Mouse (Mus musculus): Measurements from ENCODE around the gene Abhd14b. TPM values are rescaled to one million over a fixed set of nuclear protein-coding genes. Genes with fewer than 3 reads are reported as not detected.
"Not testable (repeated sequence)": the region's sequence is repeated elsewhere in the genome, so short reads cannot be mapped to it uniquely, and the experiment has no call there.

Gene Abhd14b
- polyA plus RNA-seq, 1 experiment from 2014 or later: 6.9 TPM

GRCm38 (mm10) chr9:106482578-106483115 is 35.4 kb downstream of the Abhd14b start:
- no peak overlapping the region for H3K27ac ChIP-seq (replicated peaks)
- no peak overlapping the region for H3K4me2 ChIP-seq (replicated peaks)
- peaks cover 27% of the 10 kb centered on the region for H3K36me3 ChIP-seq
- ATAC-seq (replicated peaks): no peak
- H3K4me1 ChIP-seq: peaks cover 13% of the 10 kb centered on the region
- WGBS: 89% methylated on average over 17 of the region's 17 CpGs
- H3K4me3 ChIP-seq: no peak overlapping the region
- H3K27me3 ChIP-seq: no peaks in the 10 kb centered on the region
- H3K9me3 ChIP-seq: no peaks in the 10 kb centered on the region
- no peak overlapping the region for H3K9ac ChIP-seq (replicated peaks)

GRCm38 (mm10) chr9:106483136-106483535 is 35.9 kb downstream of the Abhd14b start:
- 95% methylated on average over 10 of the region's 10 CpGs for WGBS

GRCm38 (mm10) chr9:106483606-106484005 is 36.3 kb downstream of the Abhd14b start:
- peaks cover 27% of the 10 kb centered on the region for H3K36me3 ChIP-seq

More at GRCm38 (mm10) chr9:106483136-106483535, 35.9 kb downstream of the Abhd14b start:
- no peaks in the 10 kb centered on the region for H3K9me3 ChIP-seq
- H3K36me3 ChIP-seq: peaks cover 27% of the 10 kb centered on the region
- H3K27ac ChIP-seq (replicated peaks): no peak overlapping the region
- no peak for ATAC-seq (replicated peaks)
- no peak overlapping the region for H3K4me3 ChIP-seq
- H3K27me3 ChIP-seq: no peaks in the 10 kb centered on the region
- H3K4me2 ChIP-seq (replicated peaks): no peak overlapping the region
- H3K9ac ChIP-seq (replicated peaks): no peak overlapping the region
- H3K4me1 ChIP-seq: peaks cover 8% of the 10 kb centered on the region

GRCm38 (mm10) chr9:106485076-106485475 is 37.8 kb downstream of the Abhd14b start:
- Histone ChIP-seq H3K4me3 (no peak overlapping the region), H3K4me1 (no peaks in the 10 kb centered on the region), H3K36me3 (peaks cover 27% of the 10 kb centered on the region), H3K27me3 (no peaks in the 10 kb centered on the region), H3K4me2 (replicated peaks) (no peak overlapping the region), H3K9me3 (no peaks in the 10 kb centered on the region), H3K9ac (replicated peaks) (no peak overlapping the region), H3K27ac (replicated peaks) (no peak overlapping the region)
- 73% methylated on average over 10 of the region's 10 CpGs for WGBS
- no peak for ATAC-seq (replicated peaks)

More at GRCm38 (mm10) chr9:106483606-106484005, 36.3 kb downstream of the Abhd14b start:
- no peaks in the 10 kb centered on the region for H3K27me3 ChIP-seq
- no peak overlapping the region for H3K4me2 ChIP-seq (replicated peaks)
- H3K4me1 ChIP-seq: peaks cover 3% of the 10 kb centered on the region; the same call in 1 of the 2 replicates
- H3K9ac ChIP-seq (replicated peaks): no peak overlapping the region
- WGBS: 94% methylated on average over 17 of the region's 17 CpGs
- no peaks in the 10 kb centered on the region for H3K9me3 ChIP-seq
- H3K4me3 ChIP-seq: no peak overlapping the region
- H3K27ac ChIP-seq (replicated peaks): no peak overlapping the region
- no peak for ATAC-seq (replicated peaks)

GRCm38 (mm10) chr9:106487602-106488001 is 40.3 kb downstream of the Abhd14b start:
- H3K9me3 ChIP-seq; H3K9ac ChIP-seq (replicated peaks); H3K4me1 ChIP-seq; H3K27ac ChIP-seq (replicated peaks); H3K4me2 ChIP-seq (replicated peaks); ATAC-seq (replicated peaks); H3K27me3 ChIP-seq; H3K4me3 ChIP-seq: not testable (repeated sequence)
- H3K36me3 ChIP-seq: peaks cover 27% of the 10 kb centered on the region
- 91% methylated on average over 6 of the region's 6 CpGs for WGBS

GRCm38 (mm10) chr9:106499667-106500066 is 52.4 kb downstream of the Abhd14b start, which contains the start of gene Iqcf1:
Iqcf1 (plus strand) TSS chr9:106499967.
- 93% methylated on average over 6 of the region's 6 CpGs for WGBS
- no peak within 1 kb of the TSS for H3K9ac ChIP-seq (replicated peaks)

GRCm38 (mm10) chr9:106501846-106502245 is 54.6 kb downstream of the Abhd14b start:
- no peaks in the 10 kb centered on the region for H3K36me3 ChIP-seq
- H3K9ac ChIP-seq (replicated peaks): no peak overlapping the region
- no peak overlapping the region for H3K4me2 ChIP-seq (replicated peaks)
- 88% methylated on average over 22 of the region's 22 CpGs for WGBS
- H3K27ac ChIP-seq (replicated peaks): no peak overlapping the region
- H3K27me3 ChIP-seq: no peaks in the 10 kb centered on the region
- H3K4me1 ChIP-seq: no peaks in the 10 kb centered on the region
- H3K9me3 ChIP-seq: no peaks in the 10 kb centered on the region
- H3K4me3 ChIP-seq: no peak overlapping the region
- no peak for ATAC-seq (replicated peaks)

More at GRCm38 (mm10) chr9:106499667-106500066, 52.4 kb downstream of the Abhd14b start, which contains the start of gene Iqcf1:
- H3K4me2 ChIP-seq (replicated peaks): no peak within 1 kb of the TSS
- no peaks in the 10 kb centered on the region for H3K27me3 ChIP-seq
- no peak within 1 kb of the TSS for H3K4me3 ChIP-seq
- no peak for ATAC-seq (replicated peaks)
- no peaks in the 10 kb centered on the region for H3K9me3 ChIP-seq
- H3K36me3 ChIP-seq: no peaks in the 10 kb centered on the region
- H3K27ac ChIP-seq (replicated peaks): no peak within 1 kb of the TSS
- no peaks in the 10 kb centered on the region for H3K4me1 ChIP-seq

Other genes starting within 250 kb of the Abhd14b start
- 15.4 and 15.8 TPM in 2 replicates for gene Ppm1m, start 247.7 kb upstream of the Abhd14b start, polyA plus RNA-seq (2015; fragmentation: Nextera tagmentation; extraction: Ambion mirVana)
- 54.8 and 57.3 TPM in 2 replicates for gene Twf2, start 244.4 kb upstream of the Abhd14b start, polyA plus RNA-seq (2015; fragmentation: Nextera tagmentation; extraction: Ambion mirVana)
- not detected in 2 replicates for gene Tlr9, start 224.9 kb upstream of the Abhd14b start, polyA plus RNA-seq (2015; fragmentation: Nextera tagmentation; extraction: Ambion mirVana)
- 93.6 and 101 TPM in 2 replicates for gene Alas1, start 198.8 kb upstream of the Abhd14b start, polyA plus RNA-seq (2015; fragmentation: Nextera tagmentation; extraction: Ambion mirVana)
- gene Poc1a, start 166.4 kb upstream of the Abhd14b start, polyA plus RNA-seq (2015; fragmentation: Nextera tagmentation; extraction: Ambion mirVana): 13.1 and 13.4 TPM in 2 replicates
- 9.2 and 10.4 TPM in 2 replicates for gene Dusp7, start 78.8 kb upstream of the Abhd14b start, polyA plus RNA-seq (2015; fragmentation: Nextera tagmentation; extraction: Ambion mirVana)
- 615 and 643 TPM in 2 replicates for gene Rpl29, start 18.0 kb upstream of the Abhd14b start, polyA plus RNA-seq (2015; fragmentation: Nextera tagmentation; extraction: Ambion mirVana)
- gene Acy1, start 9.1 kb upstream of the Abhd14b start, polyA plus RNA-seq (2015; fragmentation: Nextera tagmentation; extraction: Ambion mirVana): 33.1 and 36.4 TPM in 2 replicates
- gene Abhd14a, start 219 bp downstream of the Abhd14b start, polyA plus RNA-seq (2015; fragmentation: Nextera tagmentation; extraction: Ambion mirVana): 64.8 and 68.5 TPM in 2 replicates
- 251 and 266 TPM in 2 replicates for gene Pcbp4, start 5.8 kb downstream of the Abhd14b start, polyA plus RNA-seq (2015; fragmentation: Nextera tagmentation; extraction: Ambion mirVana)
- gene Gpr62, start 18.5 kb downstream of the Abhd14b start, polyA plus RNA-seq (2015; fragmentation: Nextera tagmentation; extraction: Ambion mirVana): 0.64 and 0.75 TPM in 2 replicates
- gene Rrp9, start 28.5 kb downstream of the Abhd14b start, polyA plus RNA-seq (2015; fragmentation: Nextera tagmentation; extraction: Ambion mirVana): 57.9 and 60.9 TPM in 2 replicates
- gene Parp3, start 29.5 kb downstream of the Abhd14b start, polyA plus RNA-seq (2015; fragmentation: Nextera tagmentation; extraction: Ambion mirVana): 0.41 and 0.47 TPM in 2 replicates
- gene Iqcf1, start 52.5 kb downstream of the Abhd14b start, polyA plus RNA-seq (2015; fragmentation: Nextera tagmentation; extraction: Ambion mirVana): not detected in 2 replicates
- not detected in 2 replicates for gene Iqcf5, start 67.1 kb downstream of the Abhd14b start, polyA plus RNA-seq (2015; fragmentation: Nextera tagmentation; extraction: Ambion mirVana)
- gene Iqcf3, start 114.2 kb downstream of the Abhd14b start, polyA plus RNA-seq (2015; fragmentation: Nextera tagmentation; extraction: Ambion mirVana): not detected in 2 replicates
- not detected in 2 replicates for gene Iqcf4, start 123.5 kb downstream of the Abhd14b start, polyA plus RNA-seq (2015; fragmentation: Nextera tagmentation; extraction: Ambion mirVana)
- not detected in 2 replicates for gene Iqcf6, start 179.1 kb downstream of the Abhd14b start, polyA plus RNA-seq (2015; fragmentation: Nextera tagmentation; extraction: Ambion mirVana)
- gene Grm2, start 208.6 kb downstream of the Abhd14b start, polyA plus RNA-seq (2015; fragmentation: Nextera tagmentation; extraction: Ambion mirVana): 9.2 and 9.7 TPM in 2 replicates
- 49.0 and 49.3 TPM in 2 replicates for gene Tex264, start 238.5 kb downstream of the Abhd14b start, polyA plus RNA-seq (2015; fragmentation: Nextera tagmentation; extraction: Ambion mirVana)